In the genomic region with DNA sequence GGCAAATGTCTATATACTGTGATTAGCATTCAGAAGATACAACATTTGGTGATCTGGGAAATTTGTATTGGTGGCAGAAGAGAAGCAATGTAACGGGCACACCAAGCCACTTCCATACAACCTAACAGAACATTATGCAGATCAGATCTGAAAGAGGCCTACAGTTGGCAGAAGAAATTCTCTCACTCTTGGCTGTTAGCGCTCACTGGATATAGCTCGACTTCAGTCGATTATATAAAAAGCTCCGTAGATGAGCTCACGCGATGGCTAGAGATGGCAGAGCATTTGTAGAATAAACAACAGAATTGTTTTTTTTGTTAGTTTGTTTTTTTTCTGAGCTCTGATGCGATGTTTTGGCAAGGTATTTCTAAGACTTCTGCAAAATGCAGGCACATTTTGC, we compare ENCODE assay signal across 9 mouse cellular contexts. TPM values are rescaled to one million over a fixed set of nuclear protein-coding genes. Genes with fewer than 3 reads are reported as not detected.
DNase-seq lines count a peak whose midpoint lies in the region; ATAC-seq and TF ChIP-seq lines count a peak whose summit lies in the region.
"Had no signal": no experiment of that assay in that cellular context is flagged by ENCODE, and none has a peak within 500 bp of the region (broad histone marks: within the 10 kb centered on the region; RNA-seq: fewer than 3 reads in every experiment).

No protein-coding gene starts in this region.

- no peak overlapping the region for H3ac ChIP-seq in C2C12 (ENCODE audit: control insufficient read depth, insufficient read length, low read depth)

- no peaks in the 10 kb centered on the region for H3K79me2 ChIP-seq in heart, adult 2 months (replicated peaks; ENCODE audit: control insufficient read depth, insufficient read depth, low read length)
- H3K79me2 ChIP-seq in C2C12 (ENCODE audit: control insufficient read depth, insufficient read depth) = peaks cover 12% of the 10 kb centered on the region

- intact Hi-C loops in heart, adult 2 months (cut with DNase I) = loop anchor here (2.0 kb wide), 1 partner anchor 50 kb away; the partner anchor contains the start of gene Gabarapl2

- H3K9me3 ChIP-seq in forebrain, embryonic 14.5 days (replicated peaks; ENCODE audit: control insufficient read depth, low read length) = no peaks in the 10 kb centered on the region
- no peaks in the 10 kb centered on the region for H3K9me3 ChIP-seq in liver, embryonic 14.5 days (ENCODE audit: control insufficient read depth, low read length)

- H3K4me3 ChIP-seq in heart, adult 2 months = peak overlapping the region; percentile 74
- H3K4me3 ChIP-seq in C2C12 (ENCODE audit: insufficient read depth, poor library complexity, severe bottlenecking) = peak overlapping the region; percentile 90
- peak overlapping the region; percentile 58 for H3K4me3 ChIP-seq in forebrain, embryonic 14.5 days (ENCODE audit: low read depth, low read length)
- peak overlapping the region in 1 of 2 experiments; percentile 85; a peak in 3 of 4 replicates for H3K4me3 ChIP-seq in liver, embryonic 14.5 days (ENCODE audit: insufficient read depth in 1 of 2, low read depth in 2 of 2, low read length in 2 of 2)

- TF ChIP-seq CTCF in heart, adult 2 months (IDR thresholded peaks at IDR 0.05) = no peak
- TF ChIP-seq CTCF in C2C12 (IDR thresholded peaks at IDR 0.05; ENCODE audit: control insufficient read depth, insufficient read depth, insufficient read length) = no peak
- no peak for TF ChIP-seq CTCF in liver, embryonic 14.5 days (IDR thresholded peaks at IDR 0.05; ENCODE audit: low read depth)

- no peak for ATAC-seq in forebrain, embryonic 14.5 days
- ATAC-seq in liver, embryonic 14.5 days (ENCODE audit: insufficient read depth) = no peak

- DNase-seq in heart, adult 2 months = no peak
- DNase-seq in heart, adult 18-20 months = no peak
- no peak for DNase-seq in forebrain, embryonic 14.5 days (ENCODE audit: low spot score)
- no peak for DNase-seq in liver, embryonic 14.5 days (ENCODE audit: low read depth in 3 of 3, low spot score in 3 of 3)
- DNase-seq in thymus, postnatal 10 days (ENCODE audit: low spot score in 2 of 2) = no peak
- DNase-seq in B cell, adult 2 months = no peak
- no peak for DNase-seq in adrenal gland, postnatal 14 days
- DNase-seq: kidney, postnatal 4 days had no signal

- TF ChIP-seq EP300 in heart, adult 2 months (IDR thresholded peaks at IDR 0.05; ENCODE audit: insufficient read depth, low read depth, low read length) = no peak
- TF ChIP-seq EP300 in liver, embryonic 14.5 days (IDR thresholded peaks at IDR 0.05; ENCODE audit: low read depth) = no peak

- H3K4me1 ChIP-seq in heart, adult 2 months (ENCODE audit: control insufficient read depth, insufficient read depth, low read length) = no peaks in the 10 kb centered on the region
- H3K4me1 ChIP-seq in forebrain, embryonic 14.5 days (ENCODE audit: control insufficient read depth, insufficient read depth, low read length) = peaks cover 5% of the 10 kb centered on the region
- H3K4me1 ChIP-seq in liver, embryonic 14.5 days (replicated peaks; ENCODE audit: control insufficient read depth in 2 of 2, insufficient read depth in 2 of 2, low read length in 1 of 2) = peaks cover 0 to 4% of the 10 kb centered on the region in 2 experiments; a peak in 2 of 4 replicates

- no peaks in the 10 kb centered on the region for H3K27me3 ChIP-seq in heart, adult 2 months (ENCODE audit: control insufficient read depth, insufficient read depth, low read length)
- no peaks in the 10 kb centered on the region for H3K27me3 ChIP-seq in C2C12 (ENCODE audit: control insufficient read depth, insufficient read depth, insufficient read length)
- H3K27me3 ChIP-seq in forebrain, embryonic 14.5 days (replicated peaks; ENCODE audit: control insufficient read depth, insufficient read depth, low read length) = no peaks in the 10 kb centered on the region
- H3K27me3 ChIP-seq in liver, embryonic 14.5 days (ENCODE audit: control insufficient read depth, insufficient read depth, low read length) = no peaks in the 10 kb centered on the region

- H3K79me3 ChIP-seq in C2C12 (ENCODE audit: low read depth) = no peaks in the 10 kb centered on the region

- no peak overlapping the region for H3K9ac ChIP-seq in heart, adult 2 months (ENCODE audit: low read depth, low read length)
- peak overlapping the region; percentile 69 for H3K9ac ChIP-seq in forebrain, embryonic 14.5 days (ENCODE audit: low read length)
- peak overlapping the region; percentile 79 for H3K9ac ChIP-seq in liver, embryonic 14.5 days (replicated peaks)

- H3K27ac ChIP-seq in heart, adult 2 months = no peak overlapping the region; the same call in 1 of the 2 replicates
- no peak overlapping the region for H3K27ac ChIP-seq in forebrain, embryonic 14.5 days (ENCODE audit: low read depth, low read length)
- H3K27ac ChIP-seq in liver, embryonic 14.5 days = no peak overlapping the region

- H3K36me3 ChIP-seq in heart, adult 2 months (ENCODE audit: control insufficient read depth, insufficient read depth, low read length) = no peaks in the 10 kb centered on the region
- H3K36me3 ChIP-seq in C2C12 (ENCODE audit: control insufficient read depth, insufficient read depth) = peaks cover 55% of the 10 kb centered on the region
- peaks cover 56% of the 10 kb centered on the region for H3K36me3 ChIP-seq in forebrain, embryonic 14.5 days (ENCODE audit: control insufficient read depth, insufficient read depth, low read length)
- peaks cover 28% of the 10 kb centered on the region for H3K36me3 ChIP-seq in liver, embryonic 14.5 days (replicated peaks; ENCODE audit: control insufficient read depth, insufficient read depth, low read depth)

- 58% methylated on average over 8 of the region's 8 CpGs for WGBS in heart, adult 2 months
- 56% methylated on average over 8 of the region's 8 CpGs for WGBS in forebrain, embryonic 14.5 days
- 54% methylated on average over 8 of the region's 8 CpGs for WGBS in liver, embryonic 14.5 days (ENCODE audit: insufficient replicate concordance)

- no peak for TF ChIP-seq POLR2A in heart, adult 2 months (IDR thresholded peaks at IDR 0.05; ENCODE audit: insufficient read depth, low read depth, low read length)

- H3K4me2 ChIP-seq in forebrain, embryonic 14.5 days (ENCODE audit: low read length) = peak overlapping the region; percentile 77
- peak overlapping the region; percentile 84 for H3K4me2 ChIP-seq in liver, embryonic 14.5 days (ENCODE audit: low read depth)

TF ChIP-seq in C2C12, 6 proteins besides CTCF, POLR2A, EP300 and RAD21:
- no peak for TF ChIP-seq MYOD1 (IDR thresholded peaks at IDR 0.05; ENCODE audit: control insufficient read depth, insufficient read length, low read depth)
- no peak for TF ChIP-seq MAX (IDR thresholded peaks at IDR 0.05)
- TF ChIP-seq USF1 (IDR thresholded peaks at IDR 0.05; ENCODE audit: low read depth) = no peak
- TF ChIP-seq CEBPB (IDR thresholded peaks at IDR 0.05; ENCODE audit: low read depth) = no peak
- TF ChIP-seq FOSL1 (IDR thresholded peaks at IDR 0.05; ENCODE audit: insufficient read depth, low read length, poor library complexity, severe bottlenecking) = no peak
- TF ChIP-seq MYOG (IDR thresholded peaks at IDR 0.05; ENCODE audit: control insufficient read depth, extremely low read depth, insufficient read length) = no peak

RNA-seq across cellular contexts. Expression of gene Adat1, which starts 0.8 kb away (rescaled TPM):
- total RNA-seq in heart, adult 2 months (2021) = 1 to 10 TPM; 1.8 to 2.0 TPM
- 1.8 and 3.2 TPM in 2 replicates for polyA plus RNA-seq in heart, adult 2 months (2012; rRNA removed)
- 1 to 10 TPM; 1.9 to 2.2 TPM for total RNA-seq in heart, adult 18-20 months (2021)
- 4.0 TPM for polyA plus RNA-seq in C2C12 (2012; fragmentation: generic; extraction: Trizol)
- 5.6 and 5.8 TPM in 2 replicates for polyA plus RNA-seq in forebrain, embryonic 14.5 days (2014; fragmentation: Nextera tagmentation; extraction: Ambion mirVana)
- polyA plus RNA-seq in liver, embryonic 14.5 days (2012; rRNA removed) = 2.8 and 3.4 TPM in 2 replicates
- polyA plus RNA-seq in liver, embryonic 14.5 days (2014; fragmentation: Nextera tagmentation; extraction: Ambion mirVana) = 2.4 and 2.5 TPM in 2 replicates
- total RNA-seq in adrenal gland, postnatal 14 days (2021) = 3.1 and 4.1 TPM in 2 replicates

RNA-seq across cellular contexts. Expression of gene Kars, which starts 19.8 kb away (rescaled TPM):
- total RNA-seq in heart, adult 2 months (2021) = 100 to 1,000 TPM; 100 to 111 TPM
- 46.0 and 67.2 TPM in 2 replicates for polyA plus RNA-seq in heart, adult 2 months (2012; rRNA removed)
- total RNA-seq in heart, adult 18-20 months (2021) = 100 to 1,000 TPM in 1 of 2 experiments, 10 to 100 TPM in 1; 99.8 to 112 TPM
- 205 TPM for polyA plus RNA-seq in C2C12 (2012; fragmentation: generic; extraction: Trizol)
- polyA plus RNA-seq in forebrain, embryonic 14.5 days (2014; fragmentation: Nextera tagmentation; extraction: Ambion mirVana) = 189 and 194 TPM in 2 replicates
- polyA plus RNA-seq in liver, embryonic 14.5 days (2012; rRNA removed) = 39.4 and 58.9 TPM in 2 replicates
- polyA plus RNA-seq in liver, embryonic 14.5 days (2014; fragmentation: Nextera tagmentation; extraction: Ambion mirVana) = 93.6 and 105 TPM in 2 replicates
- 108 and 120 TPM in 2 replicates for total RNA-seq in adrenal gland, postnatal 14 days (2021)

RNA-seq across cellular contexts. Expression of gene Terf2ip, which starts 19.9 kb away (rescaled TPM):
- total RNA-seq in heart, adult 2 months (2021) = 10 to 100 TPM; 10.7 to 10.8 TPM
- 5.3 and 8.2 TPM in 2 replicates for polyA plus RNA-seq in heart, adult 2 months (2012; rRNA removed)
- 10 to 100 TPM; 10.9 to 12.9 TPM for total RNA-seq in heart, adult 18-20 months (2021)
- 5.8 TPM for polyA plus RNA-seq in C2C12 (2012; fragmentation: generic; extraction: Trizol)
- 22.6 and 33.3 TPM in 2 replicates for polyA plus RNA-seq in forebrain, embryonic 14.5 days (2014; fragmentation: Nextera tagmentation; extraction: Ambion mirVana)
- polyA plus RNA-seq in liver, embryonic 14.5 days (2012; rRNA removed) = 2.9 and 3.9 TPM in 2 replicates
- 3.2 and 3.5 TPM in 2 replicates for polyA plus RNA-seq in liver, embryonic 14.5 days (2014; fragmentation: Nextera tagmentation; extraction: Ambion mirVana)
- 15.7 and 17.5 TPM in 2 replicates for total RNA-seq in adrenal gland, postnatal 14 days (2021)

RNA-seq across cellular contexts. Expression of gene Gm6793, which starts 23.6 kb away (rescaled TPM):
- total RNA-seq in heart, adult 2 months (2021) = not detected
- polyA plus RNA-seq in heart, adult 2 months (2012; rRNA removed) = not detected in 2 replicates
- total RNA-seq in heart, adult 18-20 months (2021) = not detected
- polyA plus RNA-seq in C2C12 (2012; fragmentation: generic; extraction: Trizol) = 0.23 TPM
- 0.23 and 0.64 TPM in 2 replicates for polyA plus RNA-seq in forebrain, embryonic 14.5 days (2014; fragmentation: Nextera tagmentation; extraction: Ambion mirVana)
- 0.08 and 0.17 TPM in 2 replicates for polyA plus RNA-seq in liver, embryonic 14.5 days (2012; rRNA removed)
- polyA plus RNA-seq in liver, embryonic 14.5 days (2014; fragmentation: Nextera tagmentation; extraction: Ambion mirVana) = 0.33 TPM in 1 of 2 replicates, not detected in the other
- total RNA-seq in adrenal gland, postnatal 14 days (2021) = 0.23 TPM in 1 of 2 replicates, not detected in the other

RNA-seq across cellular contexts. Expression of gene Gabarapl2, which starts 50.8 kb away (rescaled TPM):
- 100 to 1,000 TPM; 129 to 131 TPM for total RNA-seq in heart, adult 2 months (2021)
- polyA plus RNA-seq in heart, adult 2 months (2012; rRNA removed) = 52.2 and 94.2 TPM in 2 replicates
- total RNA-seq in heart, adult 18-20 months (2021) = 100 to 1,000 TPM; 137 to 139 TPM
- 44.6 TPM for polyA plus RNA-seq in C2C12 (2012; fragmentation: generic; extraction: Trizol)
- polyA plus RNA-seq in forebrain, embryonic 14.5 days (2014; fragmentation: Nextera tagmentation; extraction: Ambion mirVana) = 518 and 525 TPM in 2 replicates
- 26.5 and 50.5 TPM in 2 replicates for polyA plus RNA-seq in liver, embryonic 14.5 days (2012; rRNA removed)
- polyA plus RNA-seq in liver, embryonic 14.5 days (2014; fragmentation: Nextera tagmentation; extraction: Ambion mirVana) = 184 and 188 TPM in 2 replicates
- 124 and 128 TPM in 2 replicates for total RNA-seq in adrenal gland, postnatal 14 days (2021)
